Mouse (Mus musculus) intestine, embryonic 16.5 days (tissue): ENCODE results near the gene Thbs3. TPM values are rescaled to one million over a fixed set of nuclear protein-coding genes. Genes with fewer than 3 reads are reported as not detected.

Experiments
- ATAC-seq: fragments of 200-750 bp; cut with Nextera tagmentation; 2 replicates; pipeline ENCODE4 v1.8.0; 2017; ENCODE audit warnings: moderate TSS enrichment, moderate library complexity
- H3K27ac ChIP-seq: fragments of 300-500 bp; sonication (generic); 2 replicates; pipeline ENCODE4 v1.5.1; 2014; ENCODE audit warnings: mild to moderate bottlenecking, low read length
- H3K27me3 ChIP-seq: fragments of 300-500 bp; sonication (generic); replicated peaks from 2 replicates; pipeline ENCODE4 v1.6.1; 2014; ENCODE audit warnings: low read length, control low read depth, mixed read lengths; ENCODE audit not compliant: control insufficient read depth, insufficient read depth
- H3K36me3 ChIP-seq: fragments of 300-500 bp; sonication (generic); 2 replicates; pipeline ENCODE4 v1.6.1; 2014; ENCODE audit warnings: low read length, control low read depth; ENCODE audit not compliant: control insufficient read depth, insufficient read depth
- H3K4me1 ChIP-seq: fragments of 300-500 bp; sonication (generic); 2 replicates; pipeline ENCODE4 v1.6.1; 2014; ENCODE audit warnings: low read length, control low read depth, mixed read lengths; ENCODE audit not compliant: control insufficient read depth, insufficient read depth
- H3K4me2 ChIP-seq: fragments of 300-500 bp; sonication (generic); 2 replicates; pipeline ENCODE4 v1.6.1; 2014; ENCODE audit warnings: low read depth, low read length, control low read depth
- H3K4me3 ChIP-seq: fragments of 300-500 bp; sonication (generic); 2 replicates; pipeline ENCODE4 v1.5.1; 2014; ENCODE audit warnings: mild to moderate bottlenecking, low read length
- H3K9ac ChIP-seq: fragments of 300-500 bp; sonication (generic); 2 replicates; pipeline ENCODE4 v1.6.1; 2014; ENCODE audit warnings: low read depth, low read length
- H3K9me3 ChIP-seq: fragments of 300-500 bp; sonication (generic); 2 replicates; pipeline ENCODE4 v1.6.1; 2016; ENCODE audit warnings: low read length, control low read depth; ENCODE audit not compliant: control insufficient read depth
- WGBS: fragments of 180-500 bp; shearing (Covaris S2); extraction: QIAGEN DNeasy Blood & Tissue Kit; methylation state at CpG from one replicate; pipeline ENCODE4 v1.1.7; 2014; 5-methylcytosine and 5-hydroxymethylcytosine counted together
- polyA plus RNA-seq: library from polyadenylated mRNA; unstranded; fragments of >200 nt; fragmentation: Nextera tagmentation; extraction: Ambion mirVana; gene quantifications from 2 replicates; pipeline ENCODE4 v1.2.1, GENCODE M21; 2015

Gene Thbs3
- polyA plus RNA-seq, 1 experiment from 2014 or later, result 18.9 TPM

DNA sequence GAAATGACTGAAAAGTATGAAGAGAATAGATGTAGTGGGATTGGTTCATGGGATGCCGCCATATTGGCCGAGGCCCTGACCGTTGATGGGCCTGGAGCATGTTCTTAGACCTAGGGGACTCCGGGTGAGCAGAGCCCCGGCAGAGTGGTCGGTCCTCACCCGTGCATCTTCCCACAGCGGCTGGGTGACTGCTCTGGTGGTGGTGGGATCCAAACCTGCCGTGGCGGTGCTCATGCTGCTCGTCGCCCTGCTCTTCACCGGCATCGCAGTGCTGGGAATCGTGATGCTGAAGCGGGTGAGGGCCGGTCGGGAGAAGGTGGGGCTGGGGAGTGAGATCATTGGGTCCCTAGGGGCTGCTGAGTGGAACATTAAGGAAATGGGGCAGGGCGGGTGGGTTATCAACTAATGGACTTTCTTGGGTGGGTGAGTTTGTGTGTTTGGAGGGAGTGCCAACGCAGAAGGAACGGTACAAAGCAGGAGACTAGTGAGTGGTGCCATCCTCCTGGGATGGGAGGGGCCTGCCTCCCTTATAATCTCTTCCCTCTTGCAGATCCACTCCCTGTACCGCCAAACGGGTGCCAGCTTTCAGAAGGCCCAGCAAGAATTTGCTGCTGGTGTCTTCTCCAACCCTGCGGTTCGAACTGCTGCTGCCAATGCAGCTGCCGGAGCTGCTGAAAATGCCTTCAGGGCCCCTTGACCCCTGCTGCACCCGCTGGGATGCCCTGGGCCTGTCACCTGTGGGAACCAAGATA, 33.1 kb upstream of the Thbs3 start:
- H3K4me3 ChIP-seq, result no peak overlapping the region
- peaks cover 6% of the 10 kb centered on the region; the same call in 1 of the 2 replicates for H3K36me3 ChIP-seq
- no peak overlapping the region for H3K27ac ChIP-seq
- no peak overlapping the region for H3K4me2 ChIP-seq
- no peaks in the 10 kb centered on the region for H3K27me3 ChIP-seq
- no peaks in the 10 kb centered on the region for H3K9me3 ChIP-seq
- ATAC-seq, result no peak
- H3K4me1 ChIP-seq, result peaks cover 37% of the 10 kb centered on the region
- 90% methylated on average over 27 of the region's 27 CpGs for WGBS
- no peak overlapping the region for H3K9ac ChIP-seq

DNA sequence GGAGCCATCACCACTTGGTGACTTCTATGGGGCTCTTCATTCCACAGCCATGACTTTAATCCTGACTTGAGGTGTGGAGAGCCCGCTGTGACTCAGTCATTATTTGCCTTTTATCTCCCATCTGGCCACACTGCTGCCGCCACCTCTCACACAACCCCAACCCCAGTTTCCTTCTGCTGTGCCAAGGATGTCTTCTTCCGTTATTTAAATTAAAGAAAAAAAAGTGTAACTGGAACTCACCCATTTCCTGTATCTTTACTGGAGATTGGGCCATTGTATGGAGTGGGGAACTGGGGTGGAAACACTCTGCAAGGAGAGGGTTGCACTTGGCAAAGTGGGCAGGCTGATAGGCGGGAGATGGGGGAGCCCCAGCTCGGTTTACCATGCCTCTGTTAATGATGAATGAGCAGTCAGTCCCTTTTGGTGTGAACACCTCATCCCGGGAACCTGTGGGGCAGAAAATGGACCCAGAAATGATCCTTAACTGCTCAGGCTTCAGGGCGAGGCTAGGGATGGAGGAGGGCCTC, 32.4 kb upstream of the Thbs3 start:
- peak overlapping the region; percentile 85; the same call in 1 of the 2 replicates for H3K9ac ChIP-seq
- H3K27ac ChIP-seq, result peak overlapping the region; percentile 28; the same call in 1 of the 2 replicates
- H3K4me3 ChIP-seq, result peak overlapping the region; percentile 75
- WGBS, result 43% methylated on average over 7 of the region's 7 CpGs
- H3K4me1 ChIP-seq, result peaks cover 37% of the 10 kb centered on the region
- H3K36me3 ChIP-seq, result peaks cover 6% of the 10 kb centered on the region; the same call in 1 of the 2 replicates
- no peaks in the 10 kb centered on the region for H3K27me3 ChIP-seq
- no peak for ATAC-seq
- H3K9me3 ChIP-seq, result no peaks in the 10 kb centered on the region
- H3K4me2 ChIP-seq, result peak overlapping the region; percentile 94

DNA sequence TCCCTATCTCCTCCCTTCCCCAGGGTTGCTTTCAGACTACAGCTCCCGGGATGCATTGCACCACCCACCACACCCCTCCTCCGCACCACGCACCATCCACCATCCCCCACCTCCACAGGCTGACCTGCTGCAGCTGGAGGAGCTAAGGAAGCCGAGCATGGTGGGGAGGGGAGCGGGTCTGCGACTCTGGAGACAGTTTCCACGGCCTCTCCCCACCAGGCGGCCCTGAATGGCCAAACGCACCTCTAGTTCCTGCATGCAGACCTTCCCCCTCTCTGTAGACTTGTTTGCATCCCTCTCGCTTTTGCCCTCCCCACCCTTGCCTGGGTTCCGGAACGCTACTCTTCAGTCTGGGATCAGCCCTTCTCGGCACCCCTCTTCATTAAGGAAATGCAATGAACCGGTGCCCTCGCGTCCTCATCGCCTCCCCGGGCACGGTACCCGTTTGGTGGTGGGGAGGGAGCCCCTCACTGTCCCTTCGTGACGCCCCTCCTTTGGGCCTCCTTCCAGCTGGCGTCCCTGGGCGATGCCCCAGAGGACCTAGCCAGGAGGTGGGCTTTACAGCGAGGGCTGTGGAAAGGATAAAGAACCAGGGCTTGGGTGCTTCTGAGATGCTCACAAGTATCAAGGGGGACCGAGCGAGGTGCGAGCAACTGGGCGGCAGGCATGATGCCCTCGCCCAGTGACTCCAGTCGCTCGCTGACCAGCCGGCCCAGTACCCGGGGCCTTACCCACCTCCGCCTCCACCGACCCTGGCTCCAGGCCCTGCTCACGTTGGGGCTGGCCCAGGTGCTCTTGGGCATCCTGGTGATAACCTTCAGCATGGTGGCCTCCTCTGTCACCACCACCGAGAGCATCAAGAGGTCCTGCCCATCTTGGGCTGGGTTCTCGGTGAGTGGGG, 31.7 kb upstream of the Thbs3 start, which contains the start of gene Fam189b:
Fam189b (plus strand) TSS at position 86 of the 901 bp plus-strand sequence.
- H3K27me3 ChIP-seq, result no peaks in the 10 kb centered on the region
- ATAC-seq, result peak; percentile 95
- peak within 1 kb of the TSS; percentile 75 for H3K4me3 ChIP-seq
- peak within 1 kb of the TSS; percentile 85 for H3K9ac ChIP-seq
- 9% methylated on average over 39 of the region's 39 CpGs for WGBS
- H3K9me3 ChIP-seq, result no peaks in the 10 kb centered on the region
- H3K36me3 ChIP-seq, result peaks cover 9% of the 10 kb centered on the region; the same call in 1 of the 2 replicates
- H3K4me2 ChIP-seq, result peak within 1 kb of the TSS; percentile 94
- H3K4me1 ChIP-seq, result peaks cover 36% of the 10 kb centered on the region
- peak within 1 kb of the TSS; percentile 72 for H3K27ac ChIP-seq

DNA sequence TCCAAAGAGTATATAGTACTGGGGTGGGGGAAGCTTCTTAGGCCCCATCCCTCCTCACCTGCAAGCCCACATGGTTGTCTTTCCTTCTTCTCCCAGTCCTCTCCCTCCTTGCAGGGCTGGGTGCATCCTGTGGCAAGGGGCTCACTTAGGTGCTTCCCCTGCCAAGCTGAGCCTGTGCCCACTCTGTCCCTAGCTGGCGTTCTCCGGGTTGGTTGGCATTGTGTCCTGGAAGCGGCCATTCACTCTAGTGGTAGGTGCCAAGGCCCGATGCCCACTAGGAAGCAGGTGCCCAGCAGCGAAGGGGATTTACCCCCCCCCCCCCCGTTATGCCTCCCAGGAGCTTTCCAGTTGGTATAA, 31.0 kb upstream of the Thbs3 start:
- WGBS, result 81% methylated on average over 6 of the region's 6 CpGs
- Histone ChIP-seq H3K36me3 (peaks cover 9% of the 10 kb centered on the region; the same call in 1 of the 2 replicates), H3K4me3 (peak overlapping the region; percentile 75), H3K4me1 (peaks cover 29% of the 10 kb centered on the region), H3K9ac (peak overlapping the region; percentile 85), H3K27ac (no peak overlapping the region), H3K27me3 (no peaks in the 10 kb centered on the region), H3K4me2 (peak overlapping the region; percentile 94), H3K9me3 (no peaks in the 10 kb centered on the region)
- no peak for ATAC-seq

DNA sequence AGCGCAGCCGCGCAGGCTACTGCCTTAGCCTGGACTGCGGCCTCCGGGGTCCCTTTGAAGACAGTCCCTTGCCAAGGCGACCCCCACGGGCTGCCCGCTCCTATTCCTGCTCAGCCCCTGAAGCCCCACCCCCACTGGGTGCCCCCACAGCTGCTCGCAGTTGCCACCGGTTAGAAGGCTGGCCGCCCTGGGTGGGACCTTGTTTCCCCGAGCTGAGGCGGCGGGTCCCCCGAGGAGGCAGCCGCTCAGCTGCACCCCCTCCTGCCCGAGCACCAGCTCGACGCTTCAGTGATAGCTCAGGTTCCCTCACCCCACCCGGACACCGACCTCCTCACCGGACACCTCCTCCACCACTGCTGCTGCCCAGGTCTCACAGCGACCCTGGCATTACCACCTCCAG, 27.8 kb upstream of the Thbs3 start:
- Histone ChIP-seq H3K9ac (no peak overlapping the region), H3K36me3 (0 out of 2 replicates have a peak, but pooled peaks cover 3% of the 10 kb centered on the region), H3K4me3 (no peak overlapping the region), H3K4me2 (no peak overlapping the region), H3K9me3 (no peaks in the 10 kb centered on the region), H3K4me1 (peaks cover 28% of the 10 kb centered on the region), H3K27me3 (no peaks in the 10 kb centered on the region), H3K27ac (no peak overlapping the region)
- 64% methylated on average over 23 of the region's 23 CpGs for WGBS
- no peak for ATAC-seq

DNA sequence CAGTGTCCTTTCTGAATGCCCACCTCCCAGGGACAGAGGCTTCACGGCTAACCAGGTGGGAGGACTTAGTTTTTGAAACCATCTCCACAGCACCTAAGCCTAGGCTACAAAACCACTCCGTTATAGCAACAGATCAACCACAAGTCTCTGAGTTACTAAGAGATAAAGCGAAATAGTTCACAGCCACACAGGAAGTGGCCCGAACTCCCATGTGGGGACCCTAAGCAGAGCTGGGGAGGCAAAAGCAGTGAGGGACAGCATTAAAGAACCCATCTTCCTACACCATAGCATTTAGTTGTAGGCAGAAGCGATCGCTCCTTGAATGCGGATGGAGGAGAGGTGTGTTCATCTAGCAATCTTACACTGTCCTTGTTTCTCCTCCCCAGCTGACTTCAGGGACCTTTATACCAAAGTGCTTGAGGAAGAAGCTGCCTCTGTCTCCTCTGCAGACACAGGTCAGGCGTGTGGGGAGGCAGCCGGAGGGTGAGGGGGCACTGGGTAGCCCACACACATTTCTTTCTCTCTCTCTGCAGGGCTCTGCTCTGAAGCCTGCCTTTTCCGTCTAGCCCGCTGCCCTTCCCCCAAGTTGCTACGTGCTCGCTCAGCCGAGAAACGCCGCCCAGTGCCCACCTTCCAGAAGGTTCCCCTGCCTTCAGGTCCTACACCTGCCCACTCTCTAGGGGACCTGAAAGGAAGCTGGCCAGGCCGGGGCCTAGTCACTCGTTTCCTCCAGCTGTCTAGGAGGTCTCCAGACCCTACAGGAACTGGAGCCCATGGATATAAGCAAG, 27.1 kb upstream of the Thbs3 start:
- H3K27ac ChIP-seq, result no peak overlapping the region
- H3K4me3 ChIP-seq, result no peak overlapping the region
- no peak for ATAC-seq
- no peaks in the 10 kb centered on the region for H3K9me3 ChIP-seq
- 76% methylated on average over 18 of the region's 18 CpGs for WGBS
- H3K4me2 ChIP-seq, result no peak overlapping the region
- no peaks in the 10 kb centered on the region for H3K27me3 ChIP-seq
- no peak overlapping the region for H3K9ac ChIP-seq
- 0 out of 2 replicates have a peak, but pooled peaks cover 3% of the 10 kb centered on the region for H3K36me3 ChIP-seq
- peaks cover 22% of the 10 kb centered on the region for H3K4me1 ChIP-seq

DNA sequence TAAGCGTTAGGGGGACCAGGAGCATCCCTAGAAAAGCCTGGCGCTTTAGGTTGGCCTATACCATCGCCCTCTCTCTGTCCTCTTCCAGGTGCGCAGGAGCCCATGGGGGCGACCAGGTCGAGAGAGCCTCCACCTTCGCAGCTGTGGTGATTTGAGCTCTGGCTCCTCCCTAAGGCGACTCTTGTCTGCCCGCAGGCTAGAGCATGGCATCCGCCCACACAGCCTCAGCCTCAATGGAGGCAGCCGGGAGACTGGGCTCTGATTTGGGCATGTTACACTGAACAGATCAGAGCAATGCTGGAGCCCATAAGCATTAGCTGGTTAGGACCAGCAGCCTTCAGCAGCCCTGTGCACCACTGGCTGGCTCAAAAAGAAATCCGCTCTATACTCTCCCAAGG, 26.5 kb upstream of the Thbs3 start:
- H3K4me2 ChIP-seq, result no peak overlapping the region
- WGBS, result 69% methylated on average over 12 of the region's 12 CpGs
- H3K4me3 ChIP-seq, result no peak overlapping the region

DNA sequence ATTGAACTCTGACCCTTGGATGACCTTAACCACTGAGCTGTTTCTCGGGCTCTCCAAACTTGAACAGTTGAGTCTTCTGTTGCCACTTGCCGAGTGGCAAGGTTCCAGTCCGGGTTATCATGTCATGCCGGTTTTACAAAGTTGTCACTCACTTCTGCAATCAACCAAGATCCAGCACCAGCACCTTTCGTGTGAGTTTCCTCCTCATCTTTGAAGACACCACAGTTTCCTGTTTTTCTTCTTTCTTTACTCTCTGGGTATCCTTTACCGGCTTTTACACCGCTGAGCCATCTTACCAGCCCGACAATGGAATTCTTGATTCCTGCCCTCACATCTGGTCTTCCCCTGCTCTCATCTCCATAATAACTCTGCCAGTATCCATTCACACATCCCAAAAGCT, 24.5 kb upstream of the Thbs3 start:
- no peaks in the 10 kb centered on the region for H3K4me1 ChIP-seq
- H3K27me3 ChIP-seq, result no peaks in the 10 kb centered on the region
- H3K9me3 ChIP-seq, result no peaks in the 10 kb centered on the region
- H3K4me2 ChIP-seq, result no peak overlapping the region
- H3K4me3 ChIP-seq, result no peak overlapping the region
- WGBS, result 79% methylated on average over 8 of the region's 8 CpGs
- H3K27ac ChIP-seq, result no peak overlapping the region
- no peak for ATAC-seq
- no peak overlapping the region for H3K9ac ChIP-seq
- H3K36me3 ChIP-seq, result 0 out of 2 replicates have a peak, but pooled peaks cover 3% of the 10 kb centered on the region

More for the DNA sequence above, 26.5 kb upstream of the Thbs3 start:
- Histone ChIP-seq H3K27me3 (no peaks in the 10 kb centered on the region), H3K36me3 (0 out of 2 replicates have a peak, but pooled peaks cover 3% of the 10 kb centered on the region), H3K9ac (no peak overlapping the region), H3K27ac (no peak overlapping the region), H3K9me3 (no peaks in the 10 kb centered on the region), H3K4me1 (peaks cover 19% of the 10 kb centered on the region)
- ATAC-seq, result no peak
